Mouse (Mus musculus): ENCODE results near the gene Fgfr2.
A peak's percentile ranks its signal among the peaks of the same experiment; 100 is the strongest.

The Fgfr2 gene

GRCm38 (mm10) chr7:130734195-130734787 lies 2388.9 kb downstream of the Fgfr2 start:
- no peak for DNase-seq

DNA sequence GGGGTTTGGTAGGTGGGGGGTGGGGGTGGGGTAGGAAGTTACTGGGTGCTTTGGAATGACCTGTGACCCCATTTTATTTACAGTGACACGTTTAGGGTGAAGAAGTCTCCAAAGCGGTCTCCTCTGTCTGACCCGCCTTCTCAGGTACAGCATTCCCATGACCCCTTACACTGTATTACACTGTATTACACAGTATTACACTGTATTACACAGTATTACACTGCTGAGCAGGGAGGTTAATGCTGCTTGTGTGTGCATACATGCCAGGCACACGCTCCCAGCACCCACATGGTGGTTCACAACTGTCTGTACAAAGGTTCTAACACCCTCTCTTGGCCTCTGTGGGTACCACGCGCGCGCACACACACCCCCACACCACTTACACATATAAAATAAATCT lies 2389.7 kb downstream of the Fgfr2 start:
- DNase-seq = no peak

GRCm38 (mm10) chr7:130732908-130733307 lies 2390.2 kb downstream of the Fgfr2 start:
- DNase-seq = peak; percentile 74

- DNase-seq = no peak
Measured at GRCm38 (mm10) chr7:130731792-130732191, 2391.4 kb downstream of the Fgfr2 start.

DNA sequence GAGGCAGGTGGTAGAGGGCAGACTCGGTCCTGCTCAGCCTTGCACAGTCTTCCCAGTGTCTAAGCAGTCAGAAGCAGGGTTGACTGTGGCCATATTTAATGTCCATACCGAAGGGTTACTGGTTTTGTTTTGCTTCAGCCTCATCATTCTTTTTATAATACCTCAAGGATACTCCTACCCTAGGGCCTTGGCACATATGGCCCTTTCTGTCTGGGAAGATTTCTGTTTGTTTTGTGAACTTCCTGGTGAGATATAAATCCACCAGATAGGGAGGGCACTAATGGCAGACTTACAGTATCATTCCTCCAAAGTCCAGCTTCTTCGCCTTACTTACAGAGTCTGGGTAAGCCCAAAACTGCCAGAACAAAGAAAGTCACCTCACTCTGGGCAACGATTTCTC lies 2395.6 kb downstream of the Fgfr2 start:
- DNase-seq = no peak

- no peak for DNase-seq
Measured at GRCm38 (mm10) chr7:130726724-130727422, 2396.3 kb downstream of the Fgfr2 start.

DNA sequence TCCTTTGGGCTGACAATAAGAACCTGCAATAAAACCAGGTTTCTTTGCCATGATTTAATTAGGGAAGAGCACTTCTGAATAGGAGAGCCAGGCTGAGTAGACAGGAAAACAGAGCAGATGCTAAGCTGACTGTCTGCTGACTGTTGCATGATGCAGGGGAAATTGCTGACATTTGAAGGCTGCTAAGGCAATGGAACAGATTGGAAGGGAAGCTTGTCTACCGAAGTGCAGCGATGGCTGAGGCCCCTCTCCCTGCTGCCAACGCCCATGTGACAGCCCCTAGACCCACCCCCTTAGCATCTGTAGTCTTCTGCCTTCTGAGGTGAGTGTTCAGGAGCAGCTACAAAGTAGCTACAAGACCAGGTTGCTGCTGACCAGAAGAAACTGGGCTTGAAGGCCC lies 2397.0 kb downstream of the Fgfr2 start:
- DNase-seq = no peak

GRCm38 (mm10) chr7:130720646-130721335 lies 2402.4 kb downstream of the Fgfr2 start:
- DNase-seq = peak; percentile 75

DNA sequence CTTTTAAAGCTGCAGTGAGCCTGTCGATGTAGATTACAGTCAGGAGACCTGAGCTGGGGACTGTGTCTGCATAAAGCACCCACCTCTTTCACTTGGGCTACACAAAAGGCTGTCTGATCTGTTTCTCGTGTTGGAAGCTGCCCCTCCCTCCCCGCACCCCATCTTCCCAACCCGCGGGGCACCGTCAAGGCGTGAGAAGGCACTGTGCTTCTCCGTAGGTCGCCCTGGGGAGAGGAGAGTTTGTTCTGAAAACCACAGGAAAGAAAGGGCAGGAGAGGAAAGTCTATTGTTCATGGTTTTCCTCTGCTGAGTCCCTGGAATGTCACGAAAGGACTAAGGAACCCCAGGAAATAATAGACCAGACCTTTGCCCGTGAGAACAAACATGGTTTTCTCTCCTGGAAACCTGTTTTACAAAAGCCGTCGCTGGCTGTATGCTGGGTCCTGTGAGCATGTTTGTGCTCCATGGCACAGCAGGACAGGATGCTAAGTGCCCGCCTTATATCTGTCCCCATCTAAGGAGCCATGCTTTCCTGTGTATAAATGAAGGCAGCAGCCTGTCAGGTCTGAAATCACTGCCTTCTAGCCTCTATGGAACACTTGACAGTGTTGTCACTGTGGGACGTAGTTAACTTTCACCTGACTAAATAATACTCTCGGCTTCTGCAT lies 2403.1 kb downstream of the Fgfr2 start:
- DNase-seq = peak; percentile 38

- DNase-seq = no peak
Measured at GRCm38 (mm10) chr7:130716989-130717388, 2406.2 kb downstream of the Fgfr2 start.

DNA sequence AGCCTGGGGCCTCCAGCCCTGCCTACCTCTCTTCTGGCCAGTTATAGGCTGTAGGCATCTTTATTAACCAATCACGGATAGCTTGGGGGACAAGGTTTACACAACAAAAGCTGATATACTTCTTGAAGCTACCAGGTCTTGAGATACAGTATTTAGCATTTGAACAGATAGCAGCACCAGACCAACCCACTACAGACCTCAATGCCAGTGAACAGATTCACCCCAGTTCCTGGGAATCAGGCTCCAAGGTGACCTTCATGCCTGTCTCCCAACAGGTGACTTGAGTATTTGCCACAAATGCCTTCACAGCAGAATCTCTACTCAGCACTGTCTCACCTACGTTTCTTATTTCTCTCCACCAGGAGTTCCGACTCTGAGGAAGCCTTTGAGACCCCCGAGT lies 2406.8 kb downstream of the Fgfr2 start:
- no peak for DNase-seq

DNA sequence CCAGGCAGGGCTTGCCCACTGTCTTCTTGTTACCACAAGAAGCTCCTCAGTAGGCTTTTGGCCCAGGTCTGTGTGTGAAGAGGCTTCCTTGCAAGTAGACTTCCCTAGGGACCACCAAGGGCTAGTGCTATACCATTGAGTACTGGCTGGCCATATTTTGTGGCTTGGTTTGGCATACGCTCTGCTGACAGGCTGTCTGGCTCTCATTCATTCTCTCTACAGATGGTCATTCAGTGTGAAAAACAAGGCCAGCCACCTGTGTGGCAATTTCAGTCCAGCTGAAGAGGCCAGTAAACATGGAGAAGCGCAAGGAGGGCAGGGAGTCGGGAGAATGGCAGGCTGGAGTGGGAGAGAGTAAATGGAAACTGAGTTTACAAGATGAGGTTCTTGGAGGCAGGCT lies 2407.7 kb downstream of the Fgfr2 start:
- no peak for DNase-seq

GRCm38 (mm10) chr7:130713319-130713718 lies 2409.8 kb downstream of the Fgfr2 start:
- DNase-seq = no peak

GRCm38 (mm10) chr7:130711851-130712250 lies 2411.3 kb downstream of the Fgfr2 start:
- no peak for DNase-seq

DNA sequence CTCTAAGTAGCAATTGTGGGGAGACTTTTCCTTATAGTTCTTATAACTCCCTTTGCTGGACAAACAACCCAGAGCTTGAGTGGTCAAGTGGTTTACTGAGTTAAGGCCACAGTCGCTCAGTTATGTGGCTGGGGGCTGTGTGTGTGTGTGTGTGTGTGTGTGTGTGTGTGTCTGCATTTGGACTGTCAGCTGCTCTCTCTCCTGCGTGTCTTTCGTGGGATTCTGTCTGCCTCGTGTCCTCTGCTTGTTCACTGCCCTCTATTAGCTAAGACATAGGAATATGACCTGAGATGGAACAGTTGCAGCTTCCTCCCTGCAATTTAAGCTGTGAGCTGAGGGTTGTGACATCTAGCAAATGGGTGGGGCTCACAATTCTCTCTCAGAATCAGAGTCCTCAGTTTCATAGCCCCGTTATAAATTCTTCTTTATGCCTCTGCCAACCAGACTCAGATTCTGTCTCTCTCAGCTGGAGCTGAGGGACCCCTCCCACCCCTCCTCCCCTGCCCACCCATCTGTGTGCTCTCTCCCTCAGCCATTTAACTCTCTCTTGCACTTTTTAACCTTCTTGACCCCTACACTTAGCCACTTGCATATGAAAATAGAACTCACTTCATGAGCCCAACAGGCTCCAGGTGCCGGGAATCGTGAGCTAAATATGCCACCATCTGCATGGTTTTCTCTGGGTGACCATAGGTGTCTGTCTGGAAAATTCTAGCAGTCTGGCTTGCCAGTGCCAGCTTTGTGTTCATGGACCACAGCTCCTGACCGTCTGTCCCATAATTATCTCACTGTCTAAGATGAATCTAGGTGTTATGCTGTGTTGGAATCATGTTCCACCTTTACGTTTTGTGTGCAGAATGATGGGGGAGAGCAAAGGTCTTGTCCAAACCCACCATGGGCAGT lies 2413.5 kb downstream of the Fgfr2 start:
- DNase-seq = no peak

- DNase-seq = peak; percentile 73
Measured at GRCm38 (mm10) chr7:130708940-130709339, 2414.2 kb downstream of the Fgfr2 start.

DNA sequence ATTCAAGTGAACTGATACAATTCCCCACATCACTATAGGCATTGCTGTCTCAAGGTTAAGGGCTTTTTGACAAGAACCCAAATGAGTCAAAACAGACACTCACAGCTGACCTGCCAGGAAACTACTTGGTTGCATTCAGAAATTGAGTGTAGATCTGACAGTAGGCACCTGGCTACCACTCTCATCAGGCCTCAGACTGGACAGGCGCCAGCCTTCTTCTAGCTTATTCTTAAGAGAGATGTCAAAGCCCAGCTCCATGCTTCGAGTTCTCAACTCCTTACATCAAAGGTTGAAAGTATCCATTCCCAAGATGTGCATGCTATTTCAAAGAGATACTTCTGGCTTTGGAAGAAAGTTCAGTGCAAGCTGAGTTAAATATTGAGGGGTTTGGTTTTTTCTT lies 2417.9 kb downstream of the Fgfr2 start:
- no peak for DNase-seq

DNA sequence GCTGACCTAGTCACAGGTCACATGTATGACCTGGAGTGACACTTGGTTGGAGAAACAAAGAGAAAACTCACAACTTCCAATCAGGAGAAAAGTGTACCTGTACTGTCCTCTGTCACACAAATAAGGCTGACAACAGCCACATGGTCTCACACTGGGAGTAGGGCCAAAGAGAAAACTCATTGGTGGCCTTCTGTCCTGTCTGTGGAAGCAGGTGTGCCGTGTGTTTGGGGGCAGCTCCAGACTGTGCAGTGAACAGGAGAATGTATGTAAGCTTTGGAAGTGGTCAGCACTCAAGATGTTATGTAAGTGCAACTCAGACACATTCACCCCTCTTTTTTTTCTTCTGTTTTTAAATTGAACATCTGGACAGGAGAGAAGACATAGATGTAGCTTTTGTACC lies 2421.8 kb downstream of the Fgfr2 start:
- no peak for DNase-seq

- DNase-seq = no peak
Measured at GRCm38 (mm10) chr7:130698480-130698879, 2424.7 kb downstream of the Fgfr2 start.

GRCm38 (mm10) chr7:130696347-130697234 lies 2426.6 kb downstream of the Fgfr2 start:
- no peak for DNase-seq

DNA sequence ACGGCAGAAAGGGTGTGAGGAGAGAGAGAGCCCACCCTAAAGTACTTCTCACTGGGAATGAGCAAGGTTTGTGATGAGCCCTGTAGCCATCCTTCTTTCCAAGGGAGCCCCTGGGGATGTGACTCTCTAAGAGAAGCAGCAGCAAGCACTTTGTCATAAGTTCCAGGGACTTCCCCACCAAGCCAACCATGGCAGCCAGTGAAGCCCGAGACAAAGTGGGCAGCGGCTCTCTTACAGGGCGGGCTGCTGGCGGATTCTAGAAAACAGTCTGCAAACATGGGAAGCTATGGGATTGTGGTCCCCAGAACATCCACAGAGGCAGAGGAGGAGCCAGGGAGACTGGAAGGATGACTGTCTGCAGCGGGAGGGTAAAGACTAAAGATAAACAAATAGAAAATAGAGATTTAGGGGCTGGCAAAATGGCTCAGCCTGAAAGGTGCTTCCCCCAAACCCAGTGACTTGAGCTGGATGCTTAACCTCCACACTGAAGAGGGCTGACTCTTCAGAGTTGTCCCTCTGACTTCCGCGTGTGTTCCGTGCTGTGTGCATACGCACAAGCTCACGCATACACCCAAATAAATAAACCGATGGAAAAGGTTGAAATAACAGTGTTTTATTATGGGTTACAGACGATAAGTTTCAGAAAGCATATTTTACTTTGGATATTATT lies 2427.3 kb downstream of the Fgfr2 start:
- no peak for DNase-seq

Measured in kidney, adult 11 months (tissue).